Mouse (Mus musculus) forebrain, embryonic 16.5 days (tissue): Measurements from ENCODE around the gene Hes1. TPM values are rescaled to one million over a fixed set of nuclear protein-coding genes. Genes with fewer than 3 reads are reported as not detected.

Experiments
- ATAC-seq: fragments of 200-750 bp; cut with Nextera tagmentation; 2 replicates; pipeline ENCODE4 v1.8.0; 2017; ENCODE audit warnings: mild to moderate bottlenecking, moderate library complexity
- H3K27ac ChIP-seq: fragments of 300-500 bp; sonication (generic); 2 replicates; pipeline ENCODE4 v1.5.1; 2014; ENCODE audit warnings: low read length, control low read depth
- H3K27me3 ChIP-seq: fragments of 300-500 bp; sonication (generic); replicated peaks from 2 replicates; pipeline ENCODE4 v1.6.1; 2014; ENCODE audit warnings: low read length; ENCODE audit not compliant: control insufficient read depth, insufficient read depth
- H3K36me3 ChIP-seq: fragments of 300-500 bp; sonication (generic); 2 replicates; pipeline ENCODE4 v1.6.1; 2014; ENCODE audit not compliant: control insufficient read depth, insufficient read depth
- H3K4me1 ChIP-seq: fragments of 300-500 bp; sonication (generic); replicated peaks from 2 replicates; pipeline ENCODE4 v1.6.1; 2014; ENCODE audit warnings: low read length; ENCODE audit not compliant: control insufficient read depth, insufficient read depth
- H3K4me2 ChIP-seq: fragments of 300-500 bp; sonication (generic); 2 replicates; pipeline ENCODE4 v1.6.1; 2014; ENCODE audit warnings: mild to moderate bottlenecking, low read length, control low read depth
- H3K4me3 ChIP-seq: fragments of 300-500 bp; sonication (generic); replicated peaks from 2 replicates; pipeline ENCODE4 v1.5.1; 2014; ENCODE audit warnings: mild to moderate bottlenecking, low read length, control low read depth
- H3K9ac ChIP-seq: fragments of 300-500 bp; sonication (generic); replicated peaks from 2 replicates; pipeline ENCODE4 v1.6.1; 2014; ENCODE audit warnings: low read depth, low read length, control low read depth
- H3K9me3 ChIP-seq: fragments of 300-500 bp; sonication (generic); 2 replicates; pipeline ENCODE4 v1.6.1; 2016; ENCODE audit warnings: low read length; ENCODE audit not compliant: control insufficient read depth
- WGBS: fragments of 180-500 bp; shearing (Covaris S2); extraction: QIAGEN DNeasy Blood & Tissue Kit; methylation state at CpG from one replicate; pipeline ENCODE4 v1.1.7; 2014; 5-methylcytosine and 5-hydroxymethylcytosine counted together
- polyA plus RNA-seq: library from polyadenylated mRNA; unstranded; fragments of >200 nt; fragmentation: Nextera tagmentation; extraction: Ambion mirVana; gene quantifications from 2 replicates; pipeline ENCODE4 v1.2.1, GENCODE M21; 2015

The Hes1 gene
- polyA plus RNA-seq, 1 experiment from 2014 or later: 9.6 TPM

- Histone ChIP-seq H3K4me2 (no peak overlapping the region), H3K9ac (no peak overlapping the region), H3K36me3 (no peaks in the 10 kb centered on the region), H3K9me3 (no peaks in the 10 kb centered on the region), H3K27me3 (peaks cover 4% of the 10 kb centered on the region; the same call in 1 of the 2 replicates), H3K4me3 (no peak overlapping the region), H3K4me1 (peaks cover 23% of the 10 kb centered on the region), H3K27ac (no peak overlapping the region)
- ATAC-seq: peak; percentile 30; the same call in 1 of the 2 replicates
- 59% methylated on average over 2 of the region's 2 CpGs for WGBS
Observed at GRCm38 (mm10) chr16:30056906-30057305, 7.3 kb upstream of the Hes1 start.

GRCm38 (mm10) chr16:30058974-30059717 lies 5.0 kb upstream of the Hes1 start:
- Histone ChIP-seq H3K36me3 (no peaks in the 10 kb centered on the region), H3K4me1 (peaks cover 31% of the 10 kb centered on the region)
- peak; percentile 41 for ATAC-seq

GRCm38 (mm10) chr16:30060412-30060811 lies 3.8 kb upstream of the Hes1 start:
- Histone ChIP-seq H3K36me3 (no peaks in the 10 kb centered on the region), H3K4me3 (no peak overlapping the region), H3K27me3 (peaks cover 13% of the 10 kb centered on the region), H3K4me1 (peaks cover 37% of the 10 kb centered on the region), H3K9me3 (no peaks in the 10 kb centered on the region), H3K27ac (no peak overlapping the region), H3K9ac (no peak overlapping the region; the same call in 1 of the 2 replicates), H3K4me2 (0 out of 2 replicates have a peak overlapping the region, but pooled peaks have one; percentile 18)
- WGBS: 8% methylated on average over 8 of the region's 8 CpGs
- ATAC-seq: no peak

More at GRCm38 (mm10) chr16:30058974-30059717, 5.0 kb upstream of the Hes1 start:
- Histone ChIP-seq H3K9ac (no peak overlapping the region), H3K27ac (no peak overlapping the region), H3K4me3 (no peak overlapping the region), H3K9me3 (no peaks in the 10 kb centered on the region), H3K27me3 (peaks cover 8% of the 10 kb centered on the region), H3K4me2 (no peak overlapping the region)
- 14% methylated on average over 9 of the region's 9 CpGs for whole genome bisulfite sequencing

GRCm38 (mm10) chr16:30062242-30063030 lies 1.7 kb upstream of the Hes1 start:
- 23% methylated on average over 12 of the region's 12 CpGs for WGBS
- Histone ChIP-seq H3K4me2 (peak overlapping the region; percentile 99), H3K4me1 (peaks cover 54% of the 10 kb centered on the region), H3K4me3 (peak overlapping the region; percentile 66; the same call in 1 of the 2 replicates), H3K9ac (peak overlapping the region; percentile 71; the same call in 1 of the 2 replicates), H3K27me3 (peaks cover 13% of the 10 kb centered on the region), H3K27ac (no peak overlapping the region), H3K36me3 (no peaks in the 10 kb centered on the region), H3K9me3 (no peaks in the 10 kb centered on the region)
- no peak for ATAC-seq

- Histone ChIP-seq H3K36me3 (no peaks in the 10 kb centered on the region), H3K4me1 (peaks cover 59% of the 10 kb centered on the region), H3K9ac (peak overlapping the region; percentile 71), H3K27me3 (peaks cover 13% of the 10 kb centered on the region), H3K27ac (peak overlapping the region; percentile 65), H3K9me3 (no peaks in the 10 kb centered on the region), H3K4me3 (peak overlapping the region; percentile 66), H3K4me2 (peak overlapping the region; percentile 99)
- 0% methylated on average over 42 of the region's 82 CpGs for WGBS
- peak; percentile 36 for ATAC-seq
Observed at GRCm38 (mm10) chr16:30063121-30063881, 883 bp upstream of the Hes1 start.

- 0% methylated on average over 8 of the region's 8 CpGs for WGBS
- H3K4me3 ChIP-seq: peak overlapping the region; percentile 66
- H3K9ac ChIP-seq: peak overlapping the region; percentile 71
- H3K9me3 ChIP-seq: no peaks in the 10 kb centered on the region
- peak overlapping the region; percentile 65 for H3K27ac ChIP-seq
- no peak for ATAC-seq
- H3K4me2 ChIP-seq: peak overlapping the region; percentile 99
- peaks cover 57% of the 10 kb centered on the region for H3K4me1 ChIP-seq
- peaks cover 13% of the 10 kb centered on the region for H3K27me3 ChIP-seq
- no peaks in the 10 kb centered on the region for H3K36me3 ChIP-seq
Observed at GRCm38 (mm10) chr16:30064613-30065012, 429 bp downstream of the Hes1 start.

- WGBS: 0% methylated on average over 21 of the region's 21 CpGs
- Histone ChIP-seq H3K27ac (no peak overlapping the region), H3K4me2 (peak overlapping the region; percentile 99), H3K27me3 (peaks cover 13% of the 10 kb centered on the region), H3K9me3 (no peaks in the 10 kb centered on the region), H3K36me3 (no peaks in the 10 kb centered on the region), H3K4me3 (peak overlapping the region; percentile 59), H3K4me1 (peaks cover 57% of the 10 kb centered on the region), H3K9ac (no peak overlapping the region)
- ATAC-seq: peak; percentile 51
Observed at GRCm38 (mm10) chr16:30065077-30065476, 893 bp downstream of the Hes1 start.

GRCm38 (mm10) chr16:30065537-30066183 lies 1.5 kb downstream of the Hes1 start:
- peak overlapping the region; percentile 99 for H3K4me2 ChIP-seq
- peaks cover 56% of the 10 kb centered on the region for H3K4me1 ChIP-seq
- peak overlapping the region; percentile 59 for H3K4me3 ChIP-seq
- H3K36me3 ChIP-seq: no peaks in the 10 kb centered on the region
- H3K27me3 ChIP-seq: peaks cover 13% of the 10 kb centered on the region
- H3K9ac ChIP-seq: peak overlapping the region; percentile 60
- WGBS: under 1% methylated on average over 21 of the region's 21 CpGs
- H3K27ac ChIP-seq: peak overlapping the region; percentile 65
- ATAC-seq: no peak
- no peaks in the 10 kb centered on the region for H3K9me3 ChIP-seq
